Mouse (Mus musculus) liver, embryonic 14.5 days (tissue): ENCODE measurements around the gene Hmgcs2.

Experiments
- CTCF ChIP-seq: IDR thresholded peaks from 2 replicates; pipeline ENCODE4 v1.5.1; 2016; ENCODE audit warnings: antibody characterized with exemption, low read depth, control low read depth
- EP300 ChIP-seq: IDR thresholded peaks from 2 replicates; pipeline ENCODE4 v1.6.1; 2016; ENCODE audit warnings: antibody characterized with exemption, low read depth

GRCm38 (mm10) chr3:98301761-98302160 lies 21.5 kb downstream of the Hmgcs2 start:
- TF ChIP-seq CTCF (no peak), EP300 (no peak)
